Mouse (Mus musculus): ENCODE results near the gene Traf3ip3.

GRCm38 (mm10) chr1:193160317-193161032 lies 41.0 kb downstream of the Traf3ip3 start:
- TF ChIP-seq CTCF (IDR thresholded peaks at IDR 0.05; ENCODE audit: extremely low read depth, insufficient read depth, insufficient read length, insufficient replicate concordance): no peak
- no peak for TF ChIP-seq POLR2A (IDR thresholded peaks at IDR 0.05; ENCODE audit: low read depth, low read length)

Data from spleen, adult 2 months (tissue).